Mouse (Mus musculus): Measurements from ENCODE around the gene Pex19. TPM values are rescaled to one million over a fixed set of nuclear protein-coding genes. Genes with fewer than 3 reads are reported as not detected.

Pex19 gene
- total and polyA plus RNA-seq, 3 experiments = 26.3 to 53.6 TPM; not detected in 1

GRCm38 (mm10) chr1:172119720-172120119, 6.8 kb upstream of the Pex19 start:
- H3K27me3 ChIP-seq (ENCODE audit: control insufficient read depth in 1 of 2, insufficient read depth in 2 of 2, low read length in 2 of 2) = no peaks in the 10 kb centered on the region
- H3K79me2 ChIP-seq (ENCODE audit: control insufficient read depth, insufficient read depth, low read length, poor library complexity) = no peaks in the 10 kb centered on the region
- 0 out of 4 replicates have a peak, but pooled peaks cover 0 to 5% of the 10 kb centered on the region in 2 experiments for H3K4me1 ChIP-seq (ENCODE audit: control insufficient read depth in 1 of 2, insufficient read depth in 2 of 2, low read length in 2 of 2)
- H3K9me3 ChIP-seq (replicated peaks; ENCODE audit: insufficient read depth, low read length) = no peaks in the 10 kb centered on the region
- peak; percentile 81 for DNase-seq (ENCODE audit: low read depth, low spot score)
- no peak overlapping the region for H3K4me3 ChIP-seq (ENCODE audit: control insufficient read depth in 1 of 2, insufficient read depth in 1 of 2, low read depth in 2 of 2, low read length in 2 of 2)
- TF ChIP-seq RAD21 (IDR thresholded peaks at IDR 0.05; ENCODE audit: low read depth, low read length) = peak; percentile 71
- no peak for TF ChIP-seq NELFE (IDR thresholded peaks at IDR 0.05; ENCODE audit: low read depth, low read length)
- peak; percentile 77 for TF ChIP-seq SMC3 (IDR thresholded peaks at IDR 0.05; ENCODE audit: low read depth, low read length)
- TF ChIP-seq ZC3H11A (IDR thresholded peaks at IDR 0.05; ENCODE audit: low read depth, low read length) = peak; percentile 46
- no peak for TF ChIP-seq GABPA (IDR thresholded peaks at IDR 0.05; ENCODE audit: low read depth, low read length)
- TF ChIP-seq CTCF (IDR thresholded peaks at IDR 0.05 in 2 of 3, conservative IDR thresholded peaks at IDR 0.05 in 1 of 3; ENCODE audit: control insufficient read depth in 1 of 3, insufficient read depth in 1 of 3, low read depth in 2 of 3, low read length in 3 of 3, poor library complexity in 1 of 3, severe bottlenecking in 1 of 3) = peak; percentile 68 to 80 (median 69)
- peak; percentile 55 for TF ChIP-seq ZNF384 (IDR thresholded peaks at IDR 0.05; ENCODE audit: low read depth, low read length)
- H3K27ac ChIP-seq (ENCODE audit: control insufficient read depth, low read depth, low read length) = no peak overlapping the region
- peaks cover 0 to 27% of the 10 kb centered on the region in 2 experiments; a peak in 2 of 4 replicates for H3K36me3 ChIP-seq (ENCODE audit: control insufficient read depth in 1 of 2, insufficient read depth in 2 of 2, low read length in 2 of 2)
- no peak overlapping the region for H3K9ac ChIP-seq (ENCODE audit: control insufficient read depth, low read depth, low read length, poor library complexity, severe bottlenecking)

GRCm38 (mm10) chr1:172122671-172123070, 3.9 kb upstream of the Pex19 start:
- Histone ChIP-seq H3K9ac (ENCODE audit: control insufficient read depth, low read depth, low read length, poor library complexity, severe bottlenecking) (no peak overlapping the region), H3K79me2 (ENCODE audit: control insufficient read depth, insufficient read depth, low read length, poor library complexity) (peaks cover 5% of the 10 kb centered on the region), H3K9me3 (replicated peaks; ENCODE audit: insufficient read depth, low read length) (no peaks in the 10 kb centered on the region), H3K27ac (ENCODE audit: control insufficient read depth, low read depth, low read length) (no peak overlapping the region), H3K4me1 (ENCODE audit: control insufficient read depth in 1 of 2, insufficient read depth in 2 of 2, low read length in 2 of 2) (peaks cover 2 to 9% of the 10 kb centered on the region in 2 experiments), H3K27me3 (ENCODE audit: control insufficient read depth in 1 of 2, insufficient read depth in 2 of 2, low read length in 2 of 2) (no peaks in the 10 kb centered on the region), H3K36me3 (ENCODE audit: control insufficient read depth in 1 of 2, insufficient read depth in 2 of 2, low read length in 2 of 2) (peaks cover 2 to 12% of the 10 kb centered on the region in 2 experiments), H3K4me3 (ENCODE audit: control insufficient read depth in 1 of 2, insufficient read depth in 1 of 2, low read depth in 2 of 2, low read length in 2 of 2) (no peak overlapping the region)
- no peak for DNase-seq (ENCODE audit: low read depth, low spot score)
- no peak for TF ChIP-seq ELF1 (IDR thresholded peaks at IDR 0.05; ENCODE audit: low read depth, low read length)
- no peak for TF ChIP-seq MEF2A (IDR thresholded peaks at IDR 0.05; ENCODE audit: extremely low read depth, insufficient replicate concordance, low read depth, low read length, poor library complexity, severe bottlenecking)
- no peak for TF ChIP-seq MAX (IDR thresholded peaks at IDR 0.05; ENCODE audit: low read length)
- no peak for TF ChIP-seq ETS1 (IDR thresholded peaks at IDR 0.05; ENCODE audit: low read depth, low read length)
- TF ChIP-seq TAL1 (IDR thresholded peaks at IDR 0.05; ENCODE audit: low read length) = no peak
- TF ChIP-seq GATA1 (IDR thresholded peaks at IDR 0.05; ENCODE audit: low read depth, low read length) = no peak
- no peak for TF ChIP-seq USF2 (IDR thresholded peaks at IDR 0.05; ENCODE audit: borderline replicate concordance in 1 of 2, insufficient read depth in 1 of 2, low read depth in 1 of 2, low read length in 2 of 2)
- no peak for TF ChIP-seq POLR2AphosphoS2 (IDR thresholded peaks at IDR 0.05; ENCODE audit: low read length)
- TF ChIP-seq TBP (IDR thresholded peaks at IDR 0.05; ENCODE audit: low read depth, low read length) = no peak
- TF ChIP-seq USF1 (IDR thresholded peaks at IDR 0.05; ENCODE audit: low read depth, low read length) = no peak
- no peak for TF ChIP-seq E2F4 (IDR thresholded peaks at IDR 0.05; ENCODE audit: borderline replicate concordance, low read depth, low read length)
- no peak for TF ChIP-seq CTCF (IDR thresholded peaks at IDR 0.05 in 2 of 3, conservative IDR thresholded peaks at IDR 0.05 in 1 of 3; ENCODE audit: control insufficient read depth in 1 of 3, insufficient read depth in 1 of 3, low read depth in 2 of 3, low read length in 3 of 3, poor library complexity in 1 of 3, severe bottlenecking in 1 of 3)
- no peak for TF ChIP-seq SMC3 (IDR thresholded peaks at IDR 0.05; ENCODE audit: low read depth, low read length)
- no peak for TF ChIP-seq RAD21 (IDR thresholded peaks at IDR 0.05; ENCODE audit: low read depth, low read length)
- TF ChIP-seq TCF12 (IDR thresholded peaks at IDR 0.05; ENCODE audit: low read depth, low read length) = no peak
- no peak for TF ChIP-seq CHD1 (IDR thresholded peaks at IDR 0.05; ENCODE audit: low read depth, low read length)
- no peak for TF ChIP-seq UBTF (IDR thresholded peaks at IDR 0.05; ENCODE audit: borderline replicate concordance, insufficient read depth, low read depth, low read length)
- TF ChIP-seq GABPA (IDR thresholded peaks at IDR 0.05; ENCODE audit: low read depth, low read length) = no peak

Measured in MEL (cell line).